Mouse (Mus musculus): Measurements from ENCODE around the gene Prkar1a.

DNA sequence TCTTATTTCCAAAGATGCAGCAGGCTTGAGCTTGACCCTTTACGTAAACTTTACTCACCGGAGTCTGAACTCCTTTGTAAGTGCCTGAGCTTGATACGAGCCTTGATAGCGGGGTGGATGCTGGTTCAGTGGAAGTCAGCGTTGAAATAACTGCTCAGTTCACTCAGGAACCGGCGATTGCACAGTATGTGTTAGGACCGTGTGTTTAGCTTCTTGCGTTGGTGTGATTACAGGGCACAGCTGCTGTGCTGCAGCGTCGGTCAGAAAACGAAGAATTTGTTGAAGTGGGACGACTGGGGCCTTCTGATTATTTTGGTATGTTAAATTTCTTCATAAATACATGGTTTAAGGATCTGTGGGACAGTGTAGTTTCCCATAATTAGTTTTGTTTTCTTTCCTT lies 17.2 kb downstream of the Prkar1a start:
- TF ChIP-seq GATA1 (IDR thresholded peaks at IDR 0.05; ENCODE audit: borderline replicate concordance, low read length) (no peak), FLI1 (IDR thresholded peaks at IDR 0.05; ENCODE audit: low read length) (no peak)

Measured in megakaryocyte, embryonic 14.5 days (primary cell).